Mouse (Mus musculus) testis, adult 2 months (tissue): ENCODE results near the gene Gm49396.

Source experiments
- CTCF ChIP-seq: fragments of 200-500 bp; IDR thresholded peaks from 2 replicates; pipeline ENCODE4 v1.5.1; 2012; ENCODE audit warnings: low read depth, mild to moderate bottlenecking, inconsistent platforms, low read length, moderate library complexity; ENCODE audit not compliant: control insufficient read depth, insufficient read depth, insufficient replicate concordance
- POLR2A ChIP-seq: fragments of 200-500 bp; IDR thresholded peaks from 2 replicates; pipeline ENCODE4 v1.6.1; 2012; ENCODE audit warnings: low read depth, mild to moderate bottlenecking, inconsistent platforms, low read length, moderate library complexity; ENCODE audit not compliant: control insufficient read depth

DNA sequence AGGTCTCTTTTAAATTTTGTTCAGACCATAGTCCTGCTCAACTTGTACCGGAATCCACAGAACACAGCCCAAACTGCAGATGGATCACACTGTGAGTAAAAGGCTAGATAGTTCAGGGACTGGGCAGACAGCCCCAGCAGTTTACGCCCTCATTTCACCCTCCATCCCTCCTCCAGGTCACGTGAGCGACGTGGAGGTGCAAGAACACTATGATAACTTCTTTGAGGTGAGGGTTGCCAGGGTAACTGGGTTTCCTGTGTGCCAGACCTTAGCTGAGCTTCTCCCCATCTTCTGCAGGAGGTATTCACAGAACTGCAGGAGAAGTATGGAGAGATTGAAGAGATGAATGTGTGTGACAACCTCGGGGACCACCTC lies 749 bp downstream of the Gm49396 start:
- TF ChIP-seq POLR2A (no peak), CTCF (no peak)
